Mouse (Mus musculus) bone marrow macrophage, adult 2 months (primary cell): ENCODE data around the gene Cuta.
"Not testable (repeated sequence)": the region's sequence is repeated elsewhere in the genome, so short reads cannot be mapped to it uniquely, and the experiment has no call there.

Experiments
- CTCF ChIP-seq: IDR thresholded peaks from 2 replicates; pipeline ENCODE4 v1.5.1; 2012; ENCODE audit warnings: low read depth, mild to moderate bottlenecking, low read length, moderate library complexity
- POLR2A ChIP-seq: IDR thresholded peaks from 2 replicates; pipeline ENCODE4 v1.6.1; 2012; ENCODE audit warnings: mild to moderate bottlenecking, low read depth, low read length, borderline replicate concordance

GRCm38 (mm10) chr17:26977354-26977753, 38.0 kb upstream of the Cuta start:
- TF ChIP-seq POLR2A, CTCF: not testable (repeated sequence)
